Mouse (Mus musculus): ENCODE data around the gene Ddhd1. TPM values are rescaled to one million over a fixed set of nuclear protein-coding genes. Genes with fewer than 3 reads are reported as not detected.

Ddhd1 gene
- polyA plus RNA-seq, 1 experiment from 2014 or later = 4.7 TPM

- WGBS = 60% methylated on average over 4 of the region's 4 CpGs
- no peak for ATAC-seq (ENCODE audit: low FRiP score, low TSS enrichment)
- H3K4me2 ChIP-seq (replicated peaks; ENCODE audit: low read depth, low read length) = no peak overlapping the region
These were observed 10.4 kb upstream of the Ddhd1 start for GRCm38 (mm10) chr14:45668325-45668724.

GRCm38 (mm10) chr14:45667231-45667630, 9.3 kb upstream of the Ddhd1 start:
- H3K9ac ChIP-seq (replicated peaks; ENCODE audit: low read length) = no peak overlapping the region

More at GRCm38 (mm10) chr14:45668325-45668724, 10.4 kb upstream of the Ddhd1 start:
- H3K4me3 ChIP-seq (ENCODE audit: low read length) = no peak overlapping the region
- H3K27ac ChIP-seq (ENCODE audit: low read length) = no peak overlapping the region
- H3K27me3 ChIP-seq (ENCODE audit: insufficient read depth, low read length) = no peaks in the 10 kb centered on the region
- H3K4me1 ChIP-seq (ENCODE audit: insufficient read depth, low read length) = no peaks in the 10 kb centered on the region
- H3K9me3 ChIP-seq (ENCODE audit: low read length) = no peaks in the 10 kb centered on the region
- H3K9ac ChIP-seq (replicated peaks; ENCODE audit: low read length) = no peak overlapping the region
- no peaks in the 10 kb centered on the region for H3K36me3 ChIP-seq (ENCODE audit: insufficient read depth, low read length)

GRCm38 (mm10) chr14:45661575-45661974, 3.6 kb upstream of the Ddhd1 start:
- no peak overlapping the region for H3K27ac ChIP-seq (ENCODE audit: low read length)
- ATAC-seq (ENCODE audit: low FRiP score, low TSS enrichment) = no peak
- 47% methylated on average over 5 of the region's 5 CpGs for WGBS

More at GRCm38 (mm10) chr14:45667231-45667630, 9.3 kb upstream of the Ddhd1 start:
- no peak for ATAC-seq (ENCODE audit: low FRiP score, low TSS enrichment)
- no peaks in the 10 kb centered on the region for H3K27me3 ChIP-seq (ENCODE audit: insufficient read depth, low read length)
- 63% methylated on average over 2 of the region's 2 CpGs for WGBS
- no peak overlapping the region for H3K27ac ChIP-seq (ENCODE audit: low read length)
- H3K4me1 ChIP-seq (ENCODE audit: insufficient read depth, low read length) = no peaks in the 10 kb centered on the region
- no peaks in the 10 kb centered on the region for H3K9me3 ChIP-seq (ENCODE audit: low read length)
- no peak overlapping the region for H3K4me2 ChIP-seq (replicated peaks; ENCODE audit: low read depth, low read length)
- H3K36me3 ChIP-seq (ENCODE audit: insufficient read depth, low read length) = no peaks in the 10 kb centered on the region
- H3K4me3 ChIP-seq (ENCODE audit: low read length) = no peak overlapping the region

GRCm38 (mm10) chr14:45660315-45660714, 2.4 kb upstream of the Ddhd1 start:
- Histone ChIP-seq H3K4me2 (replicated peaks; ENCODE audit: low read depth, low read length) (no peak overlapping the region), H3K36me3 (ENCODE audit: insufficient read depth, low read length) (no peaks in the 10 kb centered on the region), H3K9me3 (ENCODE audit: low read length) (no peaks in the 10 kb centered on the region), H3K9ac (replicated peaks; ENCODE audit: low read length) (no peak overlapping the region), H3K4me3 (ENCODE audit: low read length) (no peak overlapping the region), H3K27me3 (ENCODE audit: insufficient read depth, low read length) (no peaks in the 10 kb centered on the region), H3K4me1 (ENCODE audit: insufficient read depth, low read length) (peaks cover 14% of the 10 kb centered on the region), H3K27ac (ENCODE audit: low read length) (no peak overlapping the region)
- ATAC-seq (ENCODE audit: low FRiP score, low TSS enrichment) = no peak
- WGBS = 71% methylated on average over 1 of the region's 1 CpGs

More at GRCm38 (mm10) chr14:45661575-45661974, 3.6 kb upstream of the Ddhd1 start:
- H3K9ac ChIP-seq (replicated peaks; ENCODE audit: low read length) = no peak overlapping the region
- no peaks in the 10 kb centered on the region for H3K36me3 ChIP-seq (ENCODE audit: insufficient read depth, low read length)
- H3K4me1 ChIP-seq (ENCODE audit: insufficient read depth, low read length) = peaks cover 10% of the 10 kb centered on the region
- no peak overlapping the region for H3K4me2 ChIP-seq (replicated peaks; ENCODE audit: low read depth, low read length)
- no peak overlapping the region for H3K4me3 ChIP-seq (ENCODE audit: low read length)
- H3K27me3 ChIP-seq (ENCODE audit: insufficient read depth, low read length) = no peaks in the 10 kb centered on the region
- no peaks in the 10 kb centered on the region for H3K9me3 ChIP-seq (ENCODE audit: low read length)

- H3K36me3 ChIP-seq (ENCODE audit: insufficient read depth, low read length) = no peaks in the 10 kb centered on the region
- under 1% methylated on average over 64 of the region's 69 CpGs for WGBS
- ATAC-seq (ENCODE audit: low FRiP score, low TSS enrichment) = peak; percentile 65
- peak overlapping the region; percentile 90 for H3K9ac ChIP-seq (replicated peaks; ENCODE audit: low read length)
- peaks cover 16% of the 10 kb centered on the region for H3K4me1 ChIP-seq (ENCODE audit: insufficient read depth, low read length)
- peak overlapping the region; percentile 81 for H3K4me2 ChIP-seq (replicated peaks; ENCODE audit: low read depth, low read length)
- peak overlapping the region; percentile 85 for H3K4me3 ChIP-seq (ENCODE audit: low read length)
- no peaks in the 10 kb centered on the region for H3K9me3 ChIP-seq (ENCODE audit: low read length)
- H3K27ac ChIP-seq (ENCODE audit: low read length) = peak overlapping the region; percentile 93
- H3K27me3 ChIP-seq (ENCODE audit: insufficient read depth, low read length) = no peaks in the 10 kb centered on the region
These were observed 907 bp downstream of the Ddhd1 start for GRCm38 (mm10) chr14:45656831-45657640.

GRCm38 (mm10) chr14:45654876-45655416, 3.0 kb downstream of the Ddhd1 start:
- H3K4me3 ChIP-seq (ENCODE audit: low read length) = no peak overlapping the region
- H3K4me1 ChIP-seq (ENCODE audit: insufficient read depth, low read length) = peaks cover 16% of the 10 kb centered on the region
- H3K36me3 ChIP-seq (ENCODE audit: insufficient read depth, low read length) = no peaks in the 10 kb centered on the region
- no peak overlapping the region for H3K27ac ChIP-seq (ENCODE audit: low read length)
- 84% methylated on average over 13 of the region's 13 CpGs for WGBS
- ATAC-seq (ENCODE audit: low FRiP score, low TSS enrichment) = no peak
- H3K9ac ChIP-seq (replicated peaks; ENCODE audit: low read length) = no peak overlapping the region
- H3K9me3 ChIP-seq (ENCODE audit: low read length) = no peaks in the 10 kb centered on the region
- H3K4me2 ChIP-seq (replicated peaks; ENCODE audit: low read depth, low read length) = no peak overlapping the region
- H3K27me3 ChIP-seq (ENCODE audit: insufficient read depth, low read length) = no peaks in the 10 kb centered on the region

GRCm38 (mm10) chr14:45653756-45654155, 4.2 kb downstream of the Ddhd1 start:
- 71% methylated on average over 2 of the region's 2 CpGs for WGBS
- Histone ChIP-seq H3K27ac (ENCODE audit: low read length) (no peak overlapping the region), H3K9me3 (ENCODE audit: low read length) (no peaks in the 10 kb centered on the region), H3K27me3 (ENCODE audit: insufficient read depth, low read length) (no peaks in the 10 kb centered on the region), H3K4me2 (replicated peaks; ENCODE audit: low read depth, low read length) (no peak overlapping the region), H3K4me3 (ENCODE audit: low read length) (no peak overlapping the region), H3K4me1 (ENCODE audit: insufficient read depth, low read length) (peaks cover 20% of the 10 kb centered on the region), H3K36me3 (ENCODE audit: insufficient read depth, low read length) (no peaks in the 10 kb centered on the region), H3K9ac (replicated peaks; ENCODE audit: low read length) (no peak overlapping the region)
- ATAC-seq (ENCODE audit: low FRiP score, low TSS enrichment) = no peak

GRCm38 (mm10) chr14:45648999-45649818, 8.7 kb downstream of the Ddhd1 start:
- Histone ChIP-seq H3K9ac (replicated peaks; ENCODE audit: low read length) (no peak overlapping the region), H3K27ac (ENCODE audit: low read length) (no peak overlapping the region), H3K4me3 (ENCODE audit: low read length) (no peak overlapping the region), H3K36me3 (ENCODE audit: insufficient read depth, low read length) (no peaks in the 10 kb centered on the region), H3K4me2 (replicated peaks; ENCODE audit: low read depth, low read length) (no peak overlapping the region), H3K27me3 (ENCODE audit: insufficient read depth, low read length) (no peaks in the 10 kb centered on the region), H3K4me1 (ENCODE audit: insufficient read depth, low read length) (peaks cover 13% of the 10 kb centered on the region), H3K9me3 (ENCODE audit: low read length) (no peaks in the 10 kb centered on the region)
- WGBS = 62% methylated on average over 11 of the region's 11 CpGs
- ATAC-seq (ENCODE audit: low FRiP score, low TSS enrichment) = no peak

GRCm38 (mm10) chr14:45648144-45648543, 9.8 kb downstream of the Ddhd1 start:
- Histone ChIP-seq H3K9ac (replicated peaks; ENCODE audit: low read length) (no peak overlapping the region), H3K36me3 (ENCODE audit: insufficient read depth, low read length) (no peaks in the 10 kb centered on the region), H3K27ac (ENCODE audit: low read length) (no peak overlapping the region), H3K9me3 (ENCODE audit: low read length) (no peaks in the 10 kb centered on the region), H3K4me1 (ENCODE audit: insufficient read depth, low read length) (peaks cover 14% of the 10 kb centered on the region), H3K27me3 (ENCODE audit: insufficient read depth, low read length) (no peaks in the 10 kb centered on the region), H3K4me2 (replicated peaks; ENCODE audit: low read depth, low read length) (no peak overlapping the region), H3K4me3 (ENCODE audit: low read length) (no peak overlapping the region)
- no peak for ATAC-seq (ENCODE audit: low FRiP score, low TSS enrichment)
- WGBS = 45% methylated on average over 3 of the region's 3 CpGs

Measured in kidney, embryonic 16.5 days (tissue).